Mouse (Mus musculus): Measurements from ENCODE around the gene Dpp4. TPM values are rescaled to one million over a fixed set of nuclear protein-coding genes. Genes with fewer than 3 reads are reported as not detected.

Gene Dpp4
- polyA plus RNA-seq, 1 experiment, result 5.7 TPM

DNA sequence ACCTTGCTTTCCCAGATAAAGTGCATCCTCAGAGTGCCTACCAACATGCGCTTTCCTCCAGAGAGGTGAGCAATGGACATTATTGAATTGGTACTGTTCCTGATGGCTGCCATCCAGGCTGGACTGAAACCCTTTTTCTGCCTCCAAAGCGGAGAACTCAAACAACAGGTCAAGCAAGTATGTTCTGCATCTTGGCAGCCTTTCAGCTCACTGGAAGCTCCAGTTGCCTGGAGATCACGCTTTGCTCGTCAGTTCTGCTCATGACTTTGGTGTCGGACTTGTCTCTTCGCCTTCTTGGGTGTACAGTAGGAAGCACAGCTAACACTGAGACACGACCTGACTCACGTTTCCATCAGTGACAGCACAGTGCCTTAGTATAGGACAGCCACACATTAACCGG lies 49.8 kb downstream of the Dpp4 start:
- DNase-seq (ENCODE audit: low spot score), result no peak

DNA sequence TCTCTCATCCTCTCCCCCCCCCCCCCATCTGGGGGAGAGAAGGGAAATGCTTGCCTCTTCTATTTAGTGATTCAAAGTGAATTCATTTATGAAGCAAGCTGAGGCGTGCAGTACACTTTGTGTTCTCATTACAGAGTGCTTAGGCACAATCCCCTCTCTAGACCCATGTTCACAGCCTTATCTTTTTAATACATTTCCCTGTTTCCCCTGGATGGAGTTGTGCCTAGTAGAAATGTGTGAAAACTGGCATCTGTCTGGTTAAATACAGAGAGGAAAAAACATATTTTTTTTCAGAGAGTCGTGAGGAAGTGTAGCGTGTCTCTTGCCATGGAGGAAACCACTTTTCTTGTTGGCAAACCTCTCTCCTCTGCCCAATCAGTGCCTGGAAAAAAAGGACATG lies 50.5 kb downstream of the Dpp4 start:
- no peak for DNase-seq (ENCODE audit: low spot score)

- DNase-seq (ENCODE audit: low spot score), result no peak
Observed at GRCm38 (mm10) chr2:62360872-62361271, 51.2 kb downstream of the Dpp4 start.

DNA sequence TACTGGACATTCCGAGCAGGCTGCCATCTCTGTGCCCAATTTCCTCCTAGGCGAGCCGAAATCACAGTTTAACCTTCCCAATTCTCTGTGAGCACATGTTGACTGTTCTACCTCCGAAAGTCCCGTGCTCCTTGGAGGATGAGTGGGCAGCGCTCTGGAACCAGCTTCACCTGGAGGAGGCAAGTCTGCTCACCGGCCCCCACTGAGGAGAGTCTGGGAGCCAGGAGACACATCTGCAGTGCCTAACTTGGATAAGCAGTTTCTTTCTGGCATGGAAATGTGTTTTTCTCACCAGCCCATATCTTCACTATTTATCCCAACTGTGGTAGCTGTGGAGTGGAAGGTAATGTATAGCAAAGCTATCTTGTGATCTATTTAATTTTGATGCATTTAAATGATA lies 54.8 kb downstream of the Dpp4 start:
- no peak for DNase-seq (ENCODE audit: low spot score)

- no peak for DNase-seq (ENCODE audit: low spot score)
Observed at GRCm38 (mm10) chr2:62356606-62357005, 55.4 kb downstream of the Dpp4 start.

GRCm38 (mm10) chr2:62355766-62356165 lies 56.3 kb downstream of the Dpp4 start:
- no peak for DNase-seq (ENCODE audit: low spot score)

GRCm38 (mm10) chr2:62352035-62352434 lies 60.0 kb downstream of the Dpp4 start:
- no peak for DNase-seq (ENCODE audit: low spot score)

DNA sequence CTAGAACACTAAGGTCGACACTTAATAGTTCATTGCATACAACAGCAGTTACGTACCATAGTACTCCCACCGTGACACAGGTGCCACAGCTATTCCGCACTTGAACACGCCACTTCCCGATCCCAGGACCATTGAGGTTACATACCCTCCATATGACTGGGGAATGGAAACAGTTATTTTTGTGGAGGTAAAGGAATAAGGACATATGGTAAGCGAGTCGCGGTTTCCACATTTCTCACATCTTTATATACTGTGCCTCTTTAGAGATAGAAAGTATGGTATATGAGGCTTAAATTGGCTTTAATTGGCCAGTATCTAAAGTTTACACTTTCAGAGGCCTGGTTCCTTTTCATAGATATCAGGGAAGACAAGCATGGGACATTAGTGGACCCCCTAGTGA lies 64.3 kb downstream of the Dpp4 start:
- DNase-seq (ENCODE audit: low spot score), result no peak

DNA sequence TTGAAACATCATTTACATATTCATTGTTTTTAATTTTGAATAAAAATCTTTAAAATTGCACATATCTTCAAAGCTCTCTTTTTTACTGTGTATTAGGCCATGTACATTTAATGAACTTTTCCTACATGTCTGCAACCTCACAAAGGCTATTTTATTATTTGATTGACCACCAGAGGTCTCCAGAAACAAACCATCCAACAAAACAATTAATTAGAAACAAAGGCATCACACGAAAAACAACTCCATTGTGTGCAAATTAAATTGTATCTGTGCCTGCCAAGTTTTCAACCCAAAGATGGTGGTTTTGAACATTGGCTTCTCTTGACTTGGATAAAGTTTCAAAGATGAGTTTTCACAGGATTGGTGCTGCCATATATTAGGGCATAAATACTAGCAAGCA lies 65.3 kb downstream of the Dpp4 start:
- no peak for DNase-seq (ENCODE audit: low spot score)

DNA sequence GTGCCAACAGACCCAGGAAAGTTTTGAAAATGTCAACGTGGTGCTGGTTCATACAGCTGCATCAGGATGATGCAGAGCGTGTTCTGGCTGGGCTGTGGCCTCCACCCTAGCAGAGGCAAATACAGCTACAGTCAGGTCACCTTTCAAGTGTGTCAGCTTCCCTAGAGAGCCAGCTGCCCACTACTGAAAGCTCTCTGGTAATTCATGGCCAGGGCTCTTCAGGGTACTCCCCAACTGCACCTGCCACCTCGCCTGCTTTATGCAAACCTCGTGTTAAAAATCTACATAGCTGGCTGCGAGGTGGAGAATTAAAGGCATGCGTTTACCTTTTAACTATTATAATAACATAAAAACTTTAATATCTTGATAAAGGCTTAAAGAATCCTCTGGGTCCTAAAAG lies 67.7 kb downstream of the Dpp4 start:
- DNase-seq (ENCODE audit: low spot score), result no peak

DNA sequence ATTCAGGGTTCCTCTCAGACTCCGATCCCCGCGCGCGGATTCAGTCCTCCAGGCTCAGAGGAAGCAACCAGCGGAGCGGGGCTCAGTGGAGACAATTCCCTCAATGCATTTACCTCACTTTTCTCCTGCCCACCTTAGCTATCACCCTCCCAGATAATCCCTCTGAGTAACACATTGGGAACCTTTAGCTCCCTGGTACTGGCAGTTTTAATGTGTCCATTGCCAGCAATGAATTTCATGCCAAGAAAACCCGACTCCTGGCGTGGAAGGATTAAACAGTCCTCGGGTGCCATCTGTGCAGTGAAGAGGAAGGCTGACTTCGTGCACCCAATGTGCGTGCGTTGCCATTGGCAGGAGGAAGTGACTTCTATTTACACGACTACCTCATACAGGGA lies 70.3 kb downstream of the Dpp4 start:
- DNase-seq (ENCODE audit: low spot score), result no peak

DNA sequence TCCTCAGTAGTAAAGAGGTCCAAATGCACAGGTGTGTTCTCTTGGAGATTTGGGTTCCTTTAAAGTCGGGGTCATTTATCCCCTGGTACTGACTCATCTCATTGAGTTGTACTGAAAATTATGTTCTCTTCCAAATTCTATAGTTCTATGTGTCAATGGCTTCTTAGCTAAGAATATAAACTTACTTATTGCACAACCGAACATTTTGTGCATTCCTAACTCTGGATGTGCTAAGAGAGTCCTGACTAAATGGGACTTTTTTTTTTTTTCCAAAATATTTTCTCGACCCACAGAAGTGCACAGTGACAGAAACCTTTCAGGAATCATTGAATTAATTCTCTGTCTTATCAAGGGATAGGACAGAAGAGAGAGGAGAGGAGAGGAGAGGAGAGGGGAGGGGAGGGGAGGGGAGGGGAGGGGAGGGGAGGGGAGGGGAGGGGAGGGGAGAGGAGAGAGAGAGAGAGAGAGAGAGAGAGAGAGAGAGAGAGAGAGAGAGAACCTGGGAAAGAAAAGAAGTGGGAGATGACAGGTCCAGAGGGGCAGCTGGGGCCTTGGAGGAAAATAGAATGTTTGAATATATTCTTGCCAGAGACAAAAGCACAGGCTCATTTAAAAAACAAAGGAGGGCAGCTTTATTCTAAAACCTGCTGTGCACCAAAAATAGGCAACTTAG lies 70.8 kb downstream of the Dpp4 start:
- no peak for DNase-seq (ENCODE audit: low spot score)

- DNase-seq (ENCODE audit: low spot score), result no peak
Observed at GRCm38 (mm10) chr2:62339222-62339944, 72.6 kb downstream of the Dpp4 start.

DNA sequence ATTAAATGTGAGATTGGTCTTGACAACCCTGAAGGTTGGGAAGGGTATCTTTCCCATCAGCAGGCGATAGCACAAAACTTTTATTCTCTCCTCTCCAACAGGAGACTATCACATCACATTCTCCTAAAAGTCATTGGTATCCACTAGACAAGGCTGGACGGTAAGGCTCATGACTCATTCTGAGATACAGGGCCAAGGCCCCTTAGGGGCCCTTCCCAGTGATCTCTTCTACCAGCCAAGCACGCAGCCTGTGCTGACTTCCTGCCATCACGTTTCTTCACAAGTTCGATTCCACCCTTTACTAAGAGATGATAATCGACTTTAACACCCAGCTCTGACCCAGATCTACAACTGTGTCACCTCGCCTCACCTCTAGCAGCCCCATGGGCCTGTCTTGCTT lies 74.9 kb downstream of the Dpp4 start:
- no peak for DNase-seq (ENCODE audit: low spot score)

- no peak for DNase-seq (ENCODE audit: low spot score)
Observed at GRCm38 (mm10) chr2:62334397-62335243, 77.4 kb downstream of the Dpp4 start.

DNA sequence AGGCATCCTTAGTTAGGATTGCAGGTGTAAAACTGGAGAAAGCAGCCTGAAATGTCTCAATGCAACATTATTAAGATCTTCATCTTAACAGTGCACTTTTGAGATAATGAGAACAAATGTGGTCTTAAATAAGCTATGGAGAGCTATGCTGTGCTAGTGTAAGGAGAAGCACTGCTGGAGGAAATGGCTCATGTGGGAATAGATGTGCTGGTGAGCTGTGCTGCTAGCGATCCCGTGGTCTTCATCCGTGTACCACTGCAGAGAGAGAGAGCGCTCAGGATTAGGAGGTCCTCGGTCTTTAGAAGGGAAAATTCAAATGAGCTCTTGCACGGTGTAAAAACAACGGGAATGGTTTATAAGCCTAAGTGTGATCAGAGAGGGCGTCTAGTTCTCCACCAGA lies 79.6 kb downstream of the Dpp4 start:
- DNase-seq (ENCODE audit: low spot score), result no peak

DNA sequence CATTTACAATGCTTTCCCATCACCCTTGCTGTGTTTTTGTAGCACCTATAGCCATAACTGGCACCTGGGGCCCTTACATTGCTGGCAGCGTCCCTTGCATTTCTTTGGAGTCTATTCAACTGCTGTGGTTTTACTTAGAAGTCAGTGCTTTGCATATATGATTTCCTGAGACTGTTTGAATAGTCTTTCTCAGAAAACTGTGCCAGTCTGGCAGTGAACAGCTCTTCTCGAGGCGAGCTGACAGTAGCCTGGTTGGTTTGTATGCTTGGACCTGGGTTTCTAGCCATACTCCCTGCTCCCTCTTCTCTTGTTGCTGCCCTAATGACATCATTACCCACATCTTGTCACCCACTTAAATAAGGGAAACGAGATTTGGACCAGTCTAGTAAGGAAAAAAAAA lies 80.1 kb downstream of the Dpp4 start:
- DNase-seq (ENCODE audit: low spot score), result no peak

DNA sequence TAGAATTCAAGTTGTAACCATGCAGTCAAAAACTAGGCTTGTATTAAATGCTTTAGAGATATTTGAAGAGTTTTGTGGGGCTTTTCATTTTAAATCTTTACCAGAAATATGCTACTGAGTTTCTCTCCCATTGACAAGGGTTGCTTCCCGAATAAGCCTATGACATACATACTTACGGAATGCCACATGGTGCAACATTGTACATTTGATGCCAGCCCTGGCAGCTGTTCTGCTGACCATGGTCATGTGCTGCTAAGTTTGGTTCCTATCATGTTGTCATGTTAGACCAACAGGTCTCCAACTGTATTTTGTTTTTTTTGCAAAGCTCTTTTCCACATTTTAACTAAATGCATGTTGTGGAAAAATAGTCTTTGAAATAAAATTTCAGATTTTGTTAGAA lies 86.6 kb downstream of the Dpp4 start:
- DNase-seq (ENCODE audit: low spot score), result no peak

GRCm38 (mm10) chr2:62323078-62323637 lies 88.9 kb downstream of the Dpp4 start:
- no peak for DNase-seq (ENCODE audit: low spot score)

GRCm38 (mm10) chr2:62319489-62319888 lies 92.5 kb downstream of the Dpp4 start:
- no peak for DNase-seq (ENCODE audit: low spot score)

DNA sequence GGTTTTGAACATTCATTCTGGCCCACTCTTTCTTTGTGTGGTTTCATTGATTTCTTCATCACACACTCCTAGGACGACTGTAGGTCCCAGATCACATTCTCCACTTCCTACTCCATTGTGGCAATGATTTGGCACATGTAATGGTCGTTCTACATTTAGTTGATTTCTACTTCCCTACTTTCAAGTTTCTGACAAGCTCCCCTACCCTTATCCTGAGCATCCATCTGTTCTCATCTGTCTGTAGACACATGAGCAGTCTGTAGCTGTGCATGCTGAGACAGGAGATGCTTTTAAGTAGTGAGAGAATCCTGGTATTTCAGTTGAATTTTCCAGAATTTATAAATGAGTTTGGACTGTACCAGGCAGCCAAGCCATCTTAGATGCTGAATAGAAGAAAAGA lies 95.1 kb downstream of the Dpp4 start:
- DNase-seq (ENCODE audit: low spot score), result no peak

DNA sequence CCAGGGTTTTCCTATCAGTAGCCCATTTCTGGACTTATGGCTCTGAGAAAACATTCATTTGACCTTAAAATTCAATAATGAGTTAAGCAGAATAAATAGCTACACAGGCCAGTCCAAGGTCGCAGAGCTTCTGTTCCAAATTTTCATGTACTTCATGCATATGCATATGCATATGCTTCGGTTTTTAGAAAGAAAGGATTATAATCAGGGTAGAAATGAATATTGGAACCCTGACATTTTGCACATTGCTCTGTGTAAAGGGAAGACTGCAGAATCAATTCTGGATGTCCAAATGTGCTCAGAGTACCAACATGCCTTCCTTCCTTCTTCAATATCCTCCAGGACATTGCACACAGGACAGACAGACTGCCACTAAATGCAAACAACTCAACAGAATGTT lies 104.6 kb downstream of the Dpp4 start:
- DNase-seq (ENCODE audit: low spot score), result no peak

- no peak for DNase-seq (ENCODE audit: low spot score)
Observed at GRCm38 (mm10) chr2:62306978-62307377, 105.1 kb downstream of the Dpp4 start.

All from urinary bladder, adult 2 months (tissue).